Mouse (Mus musculus) hindbrain, embryonic 15.5 days (tissue): ENCODE data around the gene Gm10642. TPM values are rescaled to one million over a fixed set of nuclear protein-coding genes. Genes with fewer than 3 reads are reported as not detected.

Experiments
- ATAC-seq: fragments of 200-750 bp; cut with Nextera tagmentation; 2 replicates; pipeline ENCODE4 v1.8.0; 2017; ENCODE audit warnings: low read depth, moderate number of reproducible peaks, moderate TSS enrichment; ENCODE audit not compliant: low FRiP score
- H3K27ac ChIP-seq: fragments of 300-500 bp; sonication (generic); replicated peaks from 2 replicates; pipeline ENCODE4 v1.5.1; 2015; ENCODE audit warnings: mild to moderate bottlenecking, inconsistent platforms
- H3K27me3 ChIP-seq: fragments of 300-500 bp; sonication (generic); 2 replicates; pipeline ENCODE4 v1.6.1; 2015; ENCODE audit warnings: control low read depth, inconsistent platforms
- H3K36me3 ChIP-seq: fragments of 300-500 bp; sonication (generic); 2 replicates; pipeline ENCODE4 v1.6.1; 2015; ENCODE audit warnings: control low read depth, inconsistent platforms
- H3K4me1 ChIP-seq: fragments of 300-500 bp; sonication (generic); replicated peaks from 2 replicates; pipeline ENCODE4 v1.6.1; 2015; ENCODE audit warnings: control low read depth, inconsistent platforms
- H3K4me2 ChIP-seq: fragments of 300-500 bp; sonication (generic); 2 replicates; pipeline ENCODE4 v1.6.1; 2015; ENCODE audit warnings: moderate library complexity, mild to moderate bottlenecking, inconsistent platforms
- H3K4me3 ChIP-seq: fragments of 300-500 bp; sonication (generic); 2 replicates; pipeline ENCODE4 v1.5.1; 2015; ENCODE audit warnings: mild to moderate bottlenecking, inconsistent platforms
- H3K9ac ChIP-seq: fragments of 300-500 bp; sonication (generic); 2 replicates; pipeline ENCODE4 v1.6.1; 2015; ENCODE audit warnings: inconsistent platforms
- H3K9me3 ChIP-seq: fragments of 300-500 bp; sonication (generic); 2 replicates; pipeline ENCODE4 v1.6.1; 2016; ENCODE audit warnings: control low read depth, inconsistent platforms
- WGBS: fragments of 180-500 bp; shearing (Covaris S2); methylation state at CpG from one replicate; pipeline ENCODE4 v1.1.7; 2015; 5-methylcytosine and 5-hydroxymethylcytosine counted together
- polyA plus RNA-seq: library from polyadenylated mRNA; unstranded; fragments of >200 nt; fragmentation: Nextera tagmentation; extraction: Ambion mirVana; gene quantifications from 2 replicates; pipeline ENCODE4 v1.2.1, GENCODE M21; 2015

Gene Gm10642
- 0.64 and 1.0 TPM in 2 replicates for polyA plus RNA-seq

DNA sequence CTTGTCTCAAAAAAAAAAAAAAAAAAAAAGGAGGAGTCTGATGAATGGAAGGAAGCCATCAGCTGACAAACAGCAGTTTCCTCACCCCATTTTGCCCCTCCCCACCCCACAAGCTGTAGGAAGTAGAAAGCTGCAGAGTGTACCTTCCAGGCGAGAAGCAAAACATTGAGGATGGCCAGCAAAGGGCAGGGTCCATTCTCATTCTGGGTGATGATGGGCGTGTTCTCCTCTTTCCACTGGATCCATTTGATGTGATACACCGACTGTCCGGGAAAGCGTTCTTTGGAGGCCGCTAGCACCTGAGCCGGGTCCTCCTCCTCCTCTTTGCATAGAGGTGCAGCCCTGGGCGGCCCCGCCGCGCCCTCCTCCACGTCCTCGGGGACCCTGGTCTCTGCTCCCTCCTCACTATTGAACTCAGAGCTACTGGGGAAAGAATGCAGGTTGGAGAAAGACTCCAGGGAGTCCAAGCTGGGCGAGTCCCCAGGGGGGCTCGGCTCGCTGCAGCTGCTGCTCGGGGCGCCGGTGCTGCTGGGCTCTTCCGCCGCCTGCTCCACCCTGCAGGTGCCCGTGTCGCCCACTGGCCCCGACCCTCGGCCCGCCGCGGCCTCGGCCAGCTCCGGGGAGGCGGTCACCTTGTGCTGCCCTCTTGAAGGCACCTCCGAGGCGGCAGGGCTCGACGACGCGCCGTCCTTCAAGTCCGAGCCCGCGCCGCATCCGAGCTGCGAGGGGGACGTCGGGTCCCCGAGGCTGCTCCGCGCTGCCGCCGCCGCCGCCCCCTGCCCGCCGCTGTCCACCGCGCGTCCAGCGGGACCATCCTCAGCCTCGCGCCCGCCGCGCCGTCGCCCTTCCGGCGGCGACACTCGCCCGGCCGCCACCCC, at the start of gene Gm10642:
Gene Gm10642 (plus strand): TSS at position 122 of the 878 bp plus-strand sequence.
- WGBS, result under 1% methylated on average over 63 of the region's 72 CpGs
- peak within 1 kb of the TSS; percentile 57 for H3K4me2 ChIP-seq
- peak within 1 kb of the TSS; percentile 98 for H3K27ac ChIP-seq
- H3K4me3 ChIP-seq, result peak within 1 kb of the TSS; percentile 97
- H3K9ac ChIP-seq, result peak within 1 kb of the TSS; percentile 98
- H3K36me3 ChIP-seq, result no peaks in the 10 kb centered on the region
- H3K27me3 ChIP-seq, result no peaks in the 10 kb centered on the region
- peaks cover 44% of the 10 kb centered on the region for H3K4me1 ChIP-seq
- peak; percentile 57 for ATAC-seq
- no peaks in the 10 kb centered on the region for H3K9me3 ChIP-seq

DNA sequence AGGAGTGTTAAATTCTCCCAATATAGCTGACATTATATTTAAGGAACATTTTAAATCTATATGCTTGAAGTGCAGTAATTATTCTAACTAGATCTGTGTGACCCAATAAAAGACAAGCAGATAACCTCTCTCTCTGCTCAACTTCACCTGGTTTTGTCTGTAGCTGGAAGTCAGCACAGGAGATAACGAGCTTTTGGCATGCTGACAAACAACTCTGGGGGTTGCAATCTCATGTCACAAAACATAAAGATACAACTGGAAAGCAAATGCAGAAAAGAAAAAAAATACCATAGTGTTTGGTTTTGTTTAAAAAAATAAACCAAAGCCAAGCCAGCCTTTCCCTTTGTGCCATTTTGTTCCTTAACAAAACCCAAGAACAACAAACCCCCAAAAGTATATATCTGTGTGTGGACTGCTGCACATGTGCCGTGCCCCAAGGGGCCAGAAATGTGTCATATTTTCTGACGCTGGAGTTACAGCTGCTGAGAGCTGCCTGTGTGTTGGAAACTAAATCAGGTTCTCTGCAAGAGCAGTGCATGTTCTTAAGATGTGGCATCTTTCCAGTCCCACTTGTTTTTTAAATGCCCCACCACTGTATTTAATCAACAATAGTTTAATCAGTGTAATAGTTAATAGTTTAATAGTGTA, 44.9 kb upstream of the Gm10642 start:
- ATAC-seq, result no peak
- H3K4me1 ChIP-seq, result no peaks in the 10 kb centered on the region
- H3K4me3 ChIP-seq, result no peak overlapping the region
- no peak overlapping the region for H3K4me2 ChIP-seq
- H3K27ac ChIP-seq, result no peak overlapping the region
- peaks cover 35% of the 10 kb centered on the region for H3K36me3 ChIP-seq
- no peaks in the 10 kb centered on the region for H3K27me3 ChIP-seq
- H3K9me3 ChIP-seq, result no peaks in the 10 kb centered on the region
- H3K9ac ChIP-seq, result no peak overlapping the region
- WGBS, result 60% methylated on average over 3 of the region's 3 CpGs

DNA sequence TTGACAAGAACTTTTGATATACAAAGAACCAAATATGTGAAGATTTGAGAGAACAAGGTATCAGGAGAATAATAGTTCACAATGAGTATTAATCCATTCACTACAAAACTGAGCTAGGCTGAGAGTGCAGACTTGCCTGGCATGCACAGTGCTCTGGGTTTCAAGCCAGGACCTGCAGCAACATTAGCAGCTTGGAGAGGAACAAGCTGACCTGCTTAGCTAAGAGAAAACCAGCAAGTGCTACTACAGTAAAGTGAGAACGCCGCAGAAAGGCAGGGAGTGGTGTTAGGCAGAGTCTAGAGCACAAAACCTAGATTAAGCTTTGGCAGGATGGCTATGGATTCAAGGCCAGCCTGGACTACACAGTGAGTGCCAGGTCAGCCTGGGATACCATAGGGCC, 26.3 kb upstream of the Gm10642 start:
- no peaks in the 10 kb centered on the region for H3K27me3 ChIP-seq
- H3K36me3 ChIP-seq, result peaks cover 17% of the 10 kb centered on the region; the same call in 1 of the 2 replicates
- no peak overlapping the region for H3K9ac ChIP-seq
- no peaks in the 10 kb centered on the region for H3K9me3 ChIP-seq
- H3K27ac ChIP-seq, result no peak overlapping the region
- WGBS, result 85% methylated on average over 2 of the region's 2 CpGs
- H3K4me1 ChIP-seq, result no peaks in the 10 kb centered on the region
- H3K4me3 ChIP-seq, result no peak overlapping the region
- no peak overlapping the region for H3K4me2 ChIP-seq
- ATAC-seq, result no peak

DNA sequence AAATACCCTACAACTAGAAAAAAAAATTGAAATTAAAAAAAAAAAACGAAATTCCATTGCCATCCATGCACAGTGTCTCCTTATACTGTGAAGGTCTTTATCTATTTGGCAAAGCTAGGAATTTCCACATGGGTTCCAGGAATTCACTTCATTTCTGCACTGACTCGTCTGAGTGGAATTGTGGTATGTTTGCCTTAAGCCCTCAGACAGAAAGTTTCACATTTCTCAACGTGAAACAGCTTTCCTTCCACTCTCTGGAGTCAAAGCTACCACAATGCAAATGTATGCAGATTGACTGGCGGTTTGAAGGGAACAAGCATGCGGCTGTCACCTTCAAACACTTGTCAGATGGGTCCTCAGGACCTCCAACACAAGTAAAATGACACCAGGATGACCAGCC, 24.4 kb upstream of the Gm10642 start:
- Histone ChIP-seq H3K4me2 (no peak overlapping the region), H3K9me3 (no peaks in the 10 kb centered on the region), H3K4me1 (no peaks in the 10 kb centered on the region), H3K36me3 (peaks cover 9% of the 10 kb centered on the region; the same call in 1 of the 2 replicates), H3K9ac (no peak overlapping the region), H3K4me3 (no peak overlapping the region), H3K27me3 (no peaks in the 10 kb centered on the region), H3K27ac (no peak overlapping the region)
- WGBS, result 31% methylated on average over 5 of the region's 5 CpGs
- ATAC-seq, result no peak

DNA sequence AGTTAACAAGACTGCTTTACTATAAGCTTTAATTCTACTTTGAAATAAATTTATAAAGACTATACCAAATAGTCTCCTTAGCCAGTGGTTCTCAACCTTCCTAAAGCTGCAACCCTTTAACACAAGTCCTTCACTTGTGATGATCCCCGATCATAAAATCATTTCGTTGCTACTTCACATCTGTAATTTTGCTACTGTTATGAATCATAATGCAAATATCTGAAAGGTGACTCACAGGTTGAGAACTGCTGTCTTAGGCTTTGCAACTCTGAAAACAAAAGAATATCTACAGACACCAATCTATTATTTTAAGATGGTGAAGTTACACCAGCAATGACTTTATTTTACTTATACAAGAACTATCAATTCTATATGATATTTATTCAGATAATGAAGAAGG, 19.3 kb upstream of the Gm10642 start:
- H3K9ac ChIP-seq, result no peak overlapping the region
- no peaks in the 10 kb centered on the region for H3K9me3 ChIP-seq
- H3K4me1 ChIP-seq, result no peaks in the 10 kb centered on the region
- no peak overlapping the region for H3K27ac ChIP-seq
- no peaks in the 10 kb centered on the region for H3K27me3 ChIP-seq
- ATAC-seq, result no peak
- peaks cover 16% of the 10 kb centered on the region; the same call in 1 of the 2 replicates for H3K36me3 ChIP-seq
- 90% methylated on average over 2 of the region's 2 CpGs for WGBS
- no peak overlapping the region for H3K4me2 ChIP-seq
- H3K4me3 ChIP-seq, result no peak overlapping the region

DNA sequence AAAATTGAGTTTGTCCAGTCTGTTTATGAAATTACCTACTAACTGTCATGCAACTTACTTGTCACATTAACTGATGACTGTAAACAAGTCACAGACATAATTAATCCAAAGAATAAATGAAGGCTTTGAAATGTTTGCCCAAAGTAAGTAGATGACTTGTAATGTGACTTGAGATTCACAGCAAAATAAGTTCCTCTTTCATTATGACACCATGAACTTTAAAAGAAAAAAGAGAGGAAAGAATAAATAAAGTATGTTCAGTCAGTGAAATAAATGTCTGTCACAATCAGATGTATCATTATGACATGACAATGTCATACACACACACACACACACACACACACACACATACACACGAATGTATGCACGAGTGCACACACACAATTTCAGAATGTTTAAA, 5.8 kb upstream of the Gm10642 start:
- H3K9me3 ChIP-seq, result no peaks in the 10 kb centered on the region
- H3K27me3 ChIP-seq, result no peaks in the 10 kb centered on the region
- no peak overlapping the region for H3K9ac ChIP-seq
- no peak overlapping the region for H3K27ac ChIP-seq
- ATAC-seq, result no peak
- WGBS, result 92% methylated on average over 2 of the region's 2 CpGs
- H3K4me1 ChIP-seq, result peaks cover 35% of the 10 kb centered on the region
- H3K4me3 ChIP-seq, result no peak overlapping the region
- no peak overlapping the region for H3K4me2 ChIP-seq
- H3K36me3 ChIP-seq, result no peaks in the 10 kb centered on the region

DNA sequence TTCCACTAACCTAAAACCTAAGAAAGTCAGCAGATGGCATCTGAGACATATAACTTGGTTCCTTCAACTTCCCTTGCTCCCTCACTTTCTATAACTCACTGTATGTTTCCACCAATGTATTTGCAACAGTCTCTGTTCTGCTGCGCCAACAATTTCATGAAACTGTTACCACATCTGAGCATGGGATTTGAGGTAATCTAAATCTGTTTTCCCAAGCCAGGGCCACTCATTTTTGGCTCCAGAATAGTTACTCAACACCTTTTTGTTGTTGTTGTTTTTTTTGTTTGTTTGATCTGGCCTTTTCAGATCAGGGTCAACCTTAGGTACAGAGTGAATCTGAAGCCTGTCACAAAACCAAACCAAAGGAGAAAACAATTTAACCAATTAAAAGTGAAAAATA, 5.1 kb upstream of the Gm10642 start:
- Histone ChIP-seq H3K36me3 (no peaks in the 10 kb centered on the region), H3K9me3 (no peaks in the 10 kb centered on the region), H3K9ac (no peak overlapping the region), H3K4me2 (no peak overlapping the region), H3K27me3 (no peaks in the 10 kb centered on the region), H3K4me1 (peaks cover 39% of the 10 kb centered on the region), H3K4me3 (no peak overlapping the region), H3K27ac (no peak overlapping the region)
- ATAC-seq, result no peak
- 98% methylated on average over 1 of the region's 1 CpGs for WGBS

DNA sequence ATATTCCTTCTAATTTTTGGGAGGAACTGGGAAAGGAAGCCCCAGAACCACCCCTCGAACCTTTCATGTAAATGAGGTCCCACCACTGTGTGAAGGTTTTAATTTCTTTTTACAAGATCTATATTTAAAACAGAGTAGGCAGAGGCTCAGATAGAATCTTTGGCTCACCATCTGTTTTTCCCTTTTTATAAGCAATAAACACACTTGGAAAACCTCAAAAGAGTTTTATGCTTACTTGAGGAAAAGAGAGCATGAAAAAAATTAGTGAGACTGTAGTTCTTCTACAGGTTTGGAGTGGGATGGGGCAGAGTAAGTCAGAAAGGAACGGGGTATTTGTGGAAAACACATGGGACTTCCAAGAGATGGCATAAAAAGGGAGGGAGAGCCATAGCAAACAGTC, 3.8 kb upstream of the Gm10642 start:
- H3K4me3 ChIP-seq, result no peak overlapping the region
- H3K4me2 ChIP-seq, result no peak overlapping the region
- H3K9me3 ChIP-seq, result no peaks in the 10 kb centered on the region
- H3K27me3 ChIP-seq, result no peaks in the 10 kb centered on the region
- WGBS, result 82% methylated on average over 2 of the region's 2 CpGs
- no peak for ATAC-seq
- H3K27ac ChIP-seq, result no peak overlapping the region
- no peaks in the 10 kb centered on the region for H3K36me3 ChIP-seq
- H3K4me1 ChIP-seq, result peaks cover 39% of the 10 kb centered on the region
- H3K9ac ChIP-seq, result no peak overlapping the region

DNA sequence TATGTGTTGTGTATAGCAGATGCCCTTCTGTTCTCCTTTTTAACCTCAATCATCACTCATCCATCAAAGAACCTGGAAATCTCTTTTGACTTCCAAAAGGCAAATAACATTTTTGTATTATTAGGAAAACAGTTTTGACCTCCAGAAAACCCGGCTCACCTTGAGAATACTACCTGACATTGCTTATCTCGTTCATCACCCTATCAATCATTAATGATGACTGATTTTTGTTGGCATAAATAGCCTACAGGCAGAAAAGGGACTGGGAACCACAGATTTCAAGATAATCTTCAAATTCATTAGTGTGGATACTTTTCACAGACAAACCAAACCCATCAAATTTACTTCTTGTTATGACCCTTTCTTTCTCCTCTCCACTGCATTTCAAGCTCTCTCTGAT, 2.2 kb upstream of the Gm10642 start:
- H3K27me3 ChIP-seq, result no peaks in the 10 kb centered on the region
- no peak for ATAC-seq
- no peaks in the 10 kb centered on the region for H3K9me3 ChIP-seq
- peak overlapping the region; percentile 57 for H3K4me2 ChIP-seq
- WGBS, result 76% methylated on average over 2 of the region's 2 CpGs
- peaks cover 44% of the 10 kb centered on the region for H3K4me1 ChIP-seq
- H3K36me3 ChIP-seq, result no peaks in the 10 kb centered on the region
- H3K9ac ChIP-seq, result no peak overlapping the region
- peak overlapping the region; percentile 97 for H3K4me3 ChIP-seq
- no peak overlapping the region for H3K27ac ChIP-seq

DNA sequence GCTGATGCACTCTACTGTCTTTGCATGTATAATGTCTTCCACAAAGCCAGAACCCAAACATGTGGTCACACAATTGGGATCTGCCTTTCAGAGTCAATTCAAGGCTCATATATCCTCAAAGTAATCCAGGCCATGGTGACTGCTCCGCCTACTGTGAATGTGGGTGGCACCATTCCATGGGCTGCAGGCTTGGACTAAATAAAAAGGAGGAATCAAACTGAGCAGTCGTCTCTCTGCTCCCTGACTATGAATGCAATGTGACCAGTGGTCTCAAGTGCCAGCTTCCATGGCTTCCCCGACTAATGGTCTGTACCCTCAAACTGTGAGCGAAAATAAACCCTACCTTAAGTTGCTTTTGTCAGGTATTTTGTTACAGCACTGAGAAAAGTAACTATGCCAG, 1.6 kb upstream of the Gm10642 start:
- Histone ChIP-seq H3K27me3 (no peaks in the 10 kb centered on the region), H3K9ac (no peak overlapping the region), H3K4me3 (peak overlapping the region; percentile 97), H3K4me2 (peak overlapping the region; percentile 57), H3K9me3 (no peaks in the 10 kb centered on the region), H3K27ac (no peak overlapping the region), H3K36me3 (no peaks in the 10 kb centered on the region), H3K4me1 (peaks cover 44% of the 10 kb centered on the region)
- WGBS, result 65% methylated on average over 4 of the region's 4 CpGs
- no peak for ATAC-seq

DNA sequence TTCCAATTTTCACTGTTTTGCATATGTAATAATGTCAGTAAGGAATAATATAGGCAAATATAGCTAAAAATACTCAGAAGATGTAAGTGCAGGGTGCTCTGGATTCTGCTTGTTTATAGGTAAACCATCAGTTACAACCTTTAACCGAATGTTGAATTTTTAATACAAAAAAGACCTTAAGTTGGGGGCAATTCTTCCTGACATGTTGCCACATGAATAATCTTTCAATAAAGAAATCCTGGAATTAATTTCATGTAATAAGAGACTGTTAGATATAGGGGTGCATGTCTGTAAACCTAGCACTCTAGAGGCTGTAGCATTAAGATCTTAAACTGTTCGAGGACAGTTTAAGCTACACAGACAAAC, 304 bp upstream of the Gm10642 start:
- Histone ChIP-seq H3K27ac (peak overlapping the region; percentile 98; the same call in 1 of the 2 replicates), H3K9me3 (no peaks in the 10 kb centered on the region), H3K36me3 (no peaks in the 10 kb centered on the region), H3K9ac (peak overlapping the region; percentile 98), H3K4me2 (peak overlapping the region; percentile 57), H3K27me3 (no peaks in the 10 kb centered on the region), H3K4me3 (peak overlapping the region; percentile 97), H3K4me1 (peaks cover 44% of the 10 kb centered on the region)
- WGBS, result 34% methylated on average over 2 of the region's 2 CpGs
- ATAC-seq, result no peak
